Mouse (Mus musculus) MEL (cell line): ENCODE results near the gene Srgap3. TPM values are rescaled to one million over a fixed set of nuclear protein-coding genes. Genes with fewer than 3 reads are reported as not detected.

Source experiments
- DNase-seq: peaks from one replicate; pipeline ENCODE4 v3.0.0; 2011; ENCODE audit warnings: low read depth, low spot score
- H3K27ac ChIP-seq: 2 replicates; pipeline ENCODE4 v1.5.1; 2012; ENCODE audit warnings: low read depth, mild to moderate bottlenecking, control low read depth, low read length, moderate library complexity; ENCODE audit not compliant: control insufficient read depth
- H3K27me3 ChIP-seq, 2 experiments: fragments of 150-350 bp in 1 of 2; sonication (generic) in 1 of 2; 2 replicates each; pipeline ENCODE4 v1.6.1; 2012; ENCODE audit warnings: low read length in 2 of 2, mild to moderate bottlenecking in 2 of 2, improper control_type of control experiment in 1 of 2, moderate library complexity in 1 of 2; ENCODE audit not compliant: insufficient read depth in 2 of 2, control insufficient read depth in 1 of 2
- H3K36me3 ChIP-seq, 2 experiments: 2 replicates each; pipeline ENCODE4 v1.6.1; 2012 to 2014; ENCODE audit warnings: low read length in 2 of 2, improper control_type of control experiment in 1 of 2, inconsistent platforms in 1 of 2, mild to moderate bottlenecking in 1 of 2; ENCODE audit not compliant: insufficient read depth in 2 of 2, control insufficient read depth in 1 of 2
- H3K4me1 ChIP-seq, 2 experiments: fragments of 150-350 bp in 1 of 2; sonication (generic) in 1 of 2; 2 replicates each; pipeline ENCODE4 v1.6.1; 2012; ENCODE audit warnings: low read length in 2 of 2, improper control_type of control experiment in 1 of 2, mild to moderate bottlenecking in 1 of 2; ENCODE audit not compliant: insufficient read depth in 2 of 2, control insufficient read depth in 1 of 2
- H3K4me3 ChIP-seq, 2 experiments: fragments of 150-350 bp in 1 of 2; sonication (generic) in 1 of 2; 2 replicates each; pipeline ENCODE4 v1.5.1; 2012; ENCODE audit warnings: low read depth in 2 of 2, low read length in 2 of 2, mild to moderate bottlenecking in 2 of 2, moderate library complexity in 2 of 2, control low read depth in 1 of 2, improper control_type of control experiment in 1 of 2; ENCODE audit not compliant: control insufficient read depth in 1 of 2, insufficient read depth in 1 of 2
- H3K79me2 ChIP-seq: 2 replicates; pipeline ENCODE4 v1.6.1; 2012; ENCODE audit warnings: mild to moderate bottlenecking, low read length, moderate library complexity; ENCODE audit not compliant: control insufficient read depth, poor library complexity, insufficient read depth
- H3K9ac ChIP-seq: 2 replicates; pipeline ENCODE4 v1.6.1; 2012; ENCODE audit warnings: low read depth, mild to moderate bottlenecking, control low read depth, low read length, moderate library complexity; ENCODE audit not compliant: control insufficient read depth, poor library complexity, severe bottlenecking
- H3K9me3 ChIP-seq: fragments of 150-350 bp; sonication (generic); replicated peaks from 2 replicates; pipeline ENCODE4 v1.6.1; 2012; ENCODE audit warnings: mild to moderate bottlenecking, low read length, improper control_type of control experiment, moderate library complexity; ENCODE audit not compliant: insufficient read depth
- BHLHE40 ChIP-seq: IDR thresholded peaks from 2 replicates; pipeline ENCODE4 v1.6.1; 2012; ENCODE audit warnings: low read depth, mild to moderate bottlenecking, inconsistent platforms, low read length, improper control_type of control experiment, borderline replicate concordance
- CHD2 ChIP-seq: IDR thresholded peaks from 2 replicates; pipeline ENCODE4 v1.6.1; 2011; ENCODE audit warnings: low read length, improper control_type of control experiment
- CTCF ChIP-seq, 3 experiments: IDR thresholded peaks in 2 of 3; conservative IDR thresholded peaks in 1 of 3; 2 replicates each; pipeline ENCODE4 v1.5.1; 2011 to 2012; ENCODE audit warnings: low read length in 3 of 3, low read depth in 2 of 3, mild to moderate bottlenecking in 2 of 3, improper control_type of control experiment in 1 of 3, inconsistent platforms in 1 of 3, mixed read lengths in 1 of 3, moderate library complexity in 1 of 3; ENCODE audit not compliant: control insufficient read depth in 1 of 3, insufficient read depth in 1 of 3, poor library complexity in 1 of 3, severe bottlenecking in 1 of 3
- E2F4 ChIP-seq: IDR thresholded peaks from 2 replicates; pipeline ENCODE4 v1.6.1; 2011; ENCODE audit warnings: low read depth, low read length, improper control_type of control experiment, borderline replicate concordance
- ETS1 ChIP-seq: IDR thresholded peaks from 2 replicates; pipeline ENCODE4 v1.6.1; 2012; ENCODE audit warnings: low read depth, mild to moderate bottlenecking, inconsistent platforms, low read length, improper control_type of control experiment, moderate library complexity
- GABPA ChIP-seq: IDR thresholded peaks from 2 replicates; pipeline ENCODE4 v1.6.1; 2012; ENCODE audit warnings: low read depth, mild to moderate bottlenecking, inconsistent platforms, low read length, improper control_type of control experiment, moderate library complexity
- KAT2A ChIP-seq: conservative IDR thresholded peaks from 2 replicates; pipeline ENCODE4 v1.6.1; 2012; ENCODE audit warnings: low read depth, low read length, improper control_type of control experiment, inconsistent platforms
- MAZ ChIP-seq: IDR thresholded peaks from 2 replicates; pipeline ENCODE4 v1.6.1; 2012; ENCODE audit warnings: low read depth, mild to moderate bottlenecking, inconsistent platforms, low read length, improper control_type of control experiment
- MEF2A ChIP-seq: IDR thresholded peaks from 2 replicates; pipeline ENCODE4 v1.6.1; 2014; ENCODE audit warnings: low read depth, mild to moderate bottlenecking, inconsistent platforms, low read length, improper control_type of control experiment; ENCODE audit not compliant: poor library complexity, insufficient replicate concordance, severe bottlenecking; ENCODE audit errors: extremely low read depth
- MXI1 ChIP-seq: IDR thresholded peaks from 2 replicates; pipeline ENCODE4 v1.6.1; 2011; ENCODE audit warnings: mild to moderate bottlenecking, low read depth, low read length, improper control_type of control experiment
- POLR2A ChIP-seq, 2 experiments: IDR thresholded peaks; 2 replicates each; pipeline ENCODE4 v1.6.1; 2011 to 2012; ENCODE audit warnings: low read length in 2 of 2, mild to moderate bottlenecking in 2 of 2, control low read depth in 1 of 2, improper control_type of control experiment in 1 of 2, low read depth in 1 of 2, moderate library complexity in 1 of 2; ENCODE audit not compliant: control insufficient read depth in 1 of 2, insufficient read depth in 1 of 2, poor library complexity in 1 of 2
- RCOR1 ChIP-seq: IDR thresholded peaks from 2 replicates; pipeline ENCODE4 v1.6.1; 2012; ENCODE audit warnings: low read depth, mild to moderate bottlenecking, inconsistent platforms, low read length, improper control_type of control experiment
- TAL1 ChIP-seq: IDR thresholded peaks from 2 replicates; pipeline ENCODE4 v1.6.1; 2012; ENCODE audit warnings: mild to moderate bottlenecking, inconsistent platforms, low read length, moderate library complexity, mixed read lengths
- TBP ChIP-seq: IDR thresholded peaks from 2 replicates; pipeline ENCODE4 v1.8.0; 2011; ENCODE audit warnings: low read depth, low read length, improper control_type of control experiment
- UBTF ChIP-seq: IDR thresholded peaks from 2 replicates; pipeline ENCODE4 v1.6.1; 2012; ENCODE audit warnings: low read depth, mild to moderate bottlenecking, inconsistent platforms, low read length, improper control_type of control experiment, moderate library complexity, borderline replicate concordance; ENCODE audit not compliant: insufficient read depth
- USF1 ChIP-seq: IDR thresholded peaks from 2 replicates; pipeline ENCODE4 v1.6.1; 2014; ENCODE audit warnings: low read depth, mild to moderate bottlenecking, inconsistent platforms, low read length, improper control_type of control experiment, moderate library complexity
- ZMIZ1 ChIP-seq: IDR thresholded peaks from 2 replicates; pipeline ENCODE4 v1.6.1; 2012; ENCODE audit warnings: low read depth, mild to moderate bottlenecking, inconsistent platforms, low read length, improper control_type of control experiment, moderate library complexity
- ZNF384 ChIP-seq: IDR thresholded peaks from 2 replicates; pipeline ENCODE4 v1.6.1; 2012; ENCODE audit warnings: low read depth, mild to moderate bottlenecking, inconsistent platforms, low read length, improper control_type of control experiment
- polyA plus RNA-seq, 2 experiments: library from polyadenylated mRNA; stranded (reverse) in 1 of 2; unstranded in 1 of 2; fragments of >175 nt in 1 of 2; fragments of >200 nt in 1 of 2; gene quantifications; 2 replicates each; pipeline versions ENCODE4 v1.2.1 to v1.2.4; 2012; ENCODE audit warnings: low replicate concordance in 2 of 2, low read depth in 1 of 2; ENCODE audit not compliant: insufficient read length in 2 of 2, insufficient read depth in 1 of 2, missing spikeins in 1 of 2
- total RNA-seq: library from RNA; depleted of rRNA; stranded (reverse); fragments of 300-350 nt; gene quantifications from 2 replicates; pipeline ENCODE4 v1.2.3, GENCODE M21; 2012

Gene Srgap3
- total and polyA plus RNA-seq, 3 experiments, result 0.31 to 0.75 TPM; not detected in 1

DNA sequence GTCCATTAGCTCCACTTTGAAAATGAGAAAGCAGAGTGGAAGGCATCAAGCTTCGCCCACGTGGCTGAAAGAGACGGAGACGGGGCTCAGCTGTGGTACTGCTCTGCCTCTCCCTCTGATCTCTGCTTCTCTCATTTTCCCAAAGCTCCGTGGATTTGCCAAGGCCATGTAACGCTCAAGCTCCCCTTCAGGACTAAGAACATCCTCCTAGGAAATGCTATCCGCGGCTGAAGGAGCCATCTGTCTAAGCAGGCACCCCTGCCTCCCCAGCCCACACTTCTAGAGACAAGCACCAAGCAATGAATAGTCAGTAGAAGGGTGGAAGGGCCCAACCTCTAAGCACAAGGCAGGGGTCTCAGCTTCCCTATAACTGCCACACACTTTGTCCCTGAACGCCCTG, 138.3 kb downstream of the Srgap3 start:
- no peaks in the 10 kb centered on the region for H3K4me1 ChIP-seq
- no peaks in the 10 kb centered on the region for H3K79me2 ChIP-seq
- no peaks in the 10 kb centered on the region for H3K27me3 ChIP-seq
- H3K27ac ChIP-seq, result no peak overlapping the region
- no peak overlapping the region for H3K4me3 ChIP-seq
- H3K9me3 ChIP-seq, result no peaks in the 10 kb centered on the region
- TF ChIP-seq E2F4 (no peak), RCOR1 (no peak)
- no peak for DNase-seq
- no peaks in the 10 kb centered on the region for H3K36me3 ChIP-seq
- no peak overlapping the region for H3K9ac ChIP-seq

DNA sequence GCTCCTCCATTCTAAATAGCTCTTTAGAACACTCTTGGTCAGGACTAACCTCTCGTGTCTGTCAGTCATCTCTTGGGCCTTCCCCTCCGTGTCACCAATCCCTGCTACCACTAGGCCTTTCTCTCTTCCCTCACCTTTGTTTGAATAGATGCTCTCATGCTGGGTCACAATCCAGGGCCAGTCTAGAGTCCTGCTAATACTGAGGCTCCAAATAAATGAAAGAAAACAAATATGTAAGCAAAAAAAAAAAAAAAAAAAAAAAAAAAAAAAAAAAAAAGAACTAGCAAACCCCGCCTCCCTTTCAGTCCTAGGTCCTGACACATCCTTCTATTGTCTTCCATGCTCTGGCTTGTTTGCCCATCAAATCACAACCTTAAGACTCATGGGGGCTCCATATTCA, 145.1 kb downstream of the Srgap3 start:
- Histone ChIP-seq H3K27ac (no peak overlapping the region), H3K27me3 (no peaks in the 10 kb centered on the region), H3K9me3 (no peaks in the 10 kb centered on the region)
- TF ChIP-seq BHLHE40, result no peak
- TF ChIP-seq ETS1, result no peak
- no peak for TF ChIP-seq ZNF384
- no peak for TF ChIP-seq ZMIZ1
- TF ChIP-seq CTCF (IDR thresholded peaks at IDR 0.05 in 2 of 3, conservative IDR thresholded peaks at IDR 0.05 in 1 of 3; ENCODE audit: control insufficient read depth in 1 of 3, insufficient read depth in 1 of 3, low read depth in 2 of 3, low read length in 3 of 3, poor library complexity in 1 of 3, severe bottlenecking in 1 of 3), result no peak
- TF ChIP-seq KAT2A, result no peak
- TF ChIP-seq TAL1, result no peak
- TF ChIP-seq TBP, result no peak
- no peak for TF ChIP-seq MAZ
- TF ChIP-seq E2F4, result no peak
- no peak for TF ChIP-seq UBTF
- no peak for TF ChIP-seq USF1
- TF ChIP-seq MXI1, result no peak
- TF ChIP-seq, all 39 proteins: peak for 0
- DNase-seq, result no peak
- Histone ChIP-seq H3K36me3 (no peaks in the 10 kb centered on the region), H3K4me3 (no peak overlapping the region), H3K4me1 (no peaks in the 10 kb centered on the region), H3K79me2 (no peaks in the 10 kb centered on the region), H3K9ac (no peak overlapping the region)

DNA sequence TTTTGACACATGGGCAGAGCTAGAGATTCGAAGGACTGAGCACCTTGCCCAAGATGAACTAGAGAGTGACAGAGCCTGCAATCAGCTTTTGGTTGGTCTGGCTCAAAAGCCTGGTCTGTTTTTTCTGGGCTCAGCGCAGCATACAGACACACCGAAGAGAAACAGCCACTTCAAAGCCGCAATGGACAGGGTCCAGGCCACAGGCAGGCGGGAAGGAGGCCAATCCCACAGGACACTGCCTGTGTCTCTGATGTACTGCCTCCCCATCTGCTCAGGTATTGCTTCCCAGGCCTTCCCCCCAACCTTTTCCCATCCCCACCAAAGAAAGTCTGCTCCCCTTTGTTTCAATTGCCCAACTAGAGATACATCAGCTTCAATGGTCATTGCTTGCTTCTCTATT, 148.7 kb downstream of the Srgap3 start:
- no peaks in the 10 kb centered on the region for H3K36me3 ChIP-seq
- H3K4me1 ChIP-seq, result no peaks in the 10 kb centered on the region
- no peaks in the 10 kb centered on the region for H3K9me3 ChIP-seq
- no peak overlapping the region for H3K9ac ChIP-seq
- TF ChIP-seq TAL1 (no peak), ETS1 (no peak), GABPA (no peak), MAZ (no peak), MXI1 (no peak), POLR2A (IDR thresholded peaks at IDR 0.05; ENCODE audit: control insufficient read depth in 1 of 2, insufficient read depth in 1 of 2, low read depth in 1 of 2, low read length in 2 of 2, poor library complexity in 1 of 2) (no peak), CHD2 (no peak), MEF2A (no peak)
- H3K4me3 ChIP-seq, result no peak overlapping the region
- H3K27me3 ChIP-seq, result no peaks in the 10 kb centered on the region
- DNase-seq, result no peak
- no peak overlapping the region for H3K27ac ChIP-seq
- no peaks in the 10 kb centered on the region for H3K79me2 ChIP-seq
